Mouse (Mus musculus) bone marrow macrophage, adult 2 months (primary cell): ENCODE results near the gene Proser3.

Source experiments
- CTCF ChIP-seq: IDR thresholded peaks from 2 replicates; pipeline ENCODE4 v1.5.1; 2012; ENCODE audit warnings: low read depth, mild to moderate bottlenecking, low read length, moderate library complexity
- POLR2A ChIP-seq: IDR thresholded peaks from 2 replicates; pipeline ENCODE4 v1.6.1; 2012; ENCODE audit warnings: mild to moderate bottlenecking, low read depth, low read length, borderline replicate concordance

- TF ChIP-seq POLR2A, result no peak
- TF ChIP-seq CTCF, result no peak
These were observed 13.0 kb upstream of the Proser3 start, which contains the start of gene Igflr1 for GRCm38 (mm10) chr7:30564970-30565571.
